Mouse (Mus musculus) small intestine, adult 2 months (tissue): ENCODE data around the gene Rab44.

Experiments used
- CTCF ChIP-seq: fragments of 200-500 bp; IDR thresholded peaks from 2 replicates; pipeline ENCODE4 v1.5.1; 2012; ENCODE audit warnings: low read depth, mild to moderate bottlenecking, control low read depth, inconsistent platforms, low read length, moderate library complexity, mixed read lengths; ENCODE audit not compliant: insufficient replicate concordance, insufficient read length; ENCODE audit errors: extremely low read depth
- POLR2A ChIP-seq: fragments of 200-500 bp; IDR thresholded peaks from 2 replicates; pipeline ENCODE4 v1.6.1; 2012; ENCODE audit warnings: low read depth, mild to moderate bottlenecking, control low read depth, inconsistent platforms, low read length, moderate library complexity

DNA sequence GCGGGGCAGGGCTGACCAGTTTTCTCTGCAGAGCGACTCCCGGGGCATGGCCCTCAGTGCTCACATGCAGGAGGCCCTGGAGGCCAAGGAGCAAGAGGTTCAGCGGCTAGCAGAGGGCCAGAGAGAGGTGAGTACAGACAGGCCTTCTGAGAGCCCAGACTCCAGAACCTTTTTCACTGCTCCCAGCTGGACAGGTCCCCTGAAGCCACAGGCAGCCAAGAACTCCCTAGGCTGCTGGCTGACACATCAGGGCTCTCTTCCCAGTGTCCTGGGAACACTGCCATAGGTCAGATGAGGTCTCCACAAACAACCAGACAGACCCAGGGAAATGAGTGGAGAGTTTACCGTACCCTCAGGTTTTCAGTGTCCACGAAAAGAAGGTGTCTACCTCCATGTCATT lies 22.3 kb downstream of the Rab44 start:
- TF ChIP-seq CTCF (no peak), POLR2A (no peak)
